Mouse (Mus musculus) embryonic facial prominence, embryonic 11.5 days (tissue): Measurements from ENCODE around the gene Ccdc124. TPM values are rescaled to one million over a fixed set of nuclear protein-coding genes. Genes with fewer than 3 reads are reported as not detected.
A peak's percentile ranks its signal among the peaks of the same experiment; 100 is the strongest.

Experiments used
- ATAC-seq: fragments of 200-750 bp; cut with Nextera tagmentation; replicated peaks from 2 replicates; pipeline ENCODE4 v1.8.0; 2017; ENCODE audit warnings: low read depth; ENCODE audit not compliant: insufficient number of reproducible peaks, low FRiP score, low TSS enrichment
- DNase-seq: peaks from one replicate; pipeline ENCODE4 v3.0.0-alpha.2; 2015; ENCODE audit warnings: low spot score
- H3K27ac ChIP-seq: fragments of 300-500 bp; sonication (generic); replicated peaks from 2 replicates; pipeline ENCODE4 v1.5.1; 2014; ENCODE audit warnings: mild to moderate bottlenecking, low read depth, low read length, control low read depth
- H3K27me3 ChIP-seq: fragments of 300-500 bp; sonication (generic); 2 replicates; pipeline ENCODE4 v1.6.1; 2014; ENCODE audit warnings: mild to moderate bottlenecking, low read length, moderate library complexity, mixed read lengths; ENCODE audit not compliant: control insufficient read depth, insufficient read depth
- H3K36me3 ChIP-seq: fragments of 300-500 bp; sonication (generic); replicated peaks from 2 replicates; pipeline ENCODE4 v1.6.1; 2014; ENCODE audit warnings: low read depth, mild to moderate bottlenecking, low read length, moderate library complexity, mixed read lengths; ENCODE audit not compliant: control insufficient read depth, insufficient read depth
- H3K4me1 ChIP-seq: fragments of 300-500 bp; sonication (generic); 2 replicates; pipeline ENCODE4 v1.6.1; 2014; ENCODE audit warnings: low read length, mixed read lengths; ENCODE audit not compliant: control insufficient read depth, insufficient read depth
- H3K4me2 ChIP-seq: fragments of 300-500 bp; sonication (generic); 2 replicates; pipeline ENCODE4 v1.6.1; 2014; ENCODE audit warnings: low read depth, mild to moderate bottlenecking, control low read depth, low read length, moderate library complexity
- H3K4me3 ChIP-seq: fragments of 300-500 bp; sonication (generic); 2 replicates; pipeline ENCODE4 v1.5.1; 2014; ENCODE audit warnings: low read depth, low read length, control low read depth
- H3K9ac ChIP-seq: fragments of 300-500 bp; sonication (generic); replicated peaks from 2 replicates; pipeline ENCODE4 v1.6.1; 2014; ENCODE audit warnings: mild to moderate bottlenecking, control low read depth, low read length
- H3K9me3 ChIP-seq: fragments of 300-500 bp; sonication (generic); replicated peaks from 2 replicates; pipeline ENCODE4 v1.6.1; 2016; ENCODE audit warnings: mild to moderate bottlenecking, low read length, inconsistent platforms, mixed read lengths; ENCODE audit not compliant: control insufficient read depth
- WGBS: fragments of 180-500 bp; shearing (Covaris S2); extraction: QIAGEN DNeasy Blood & Tissue Kit; methylation state at CpG from one replicate; pipeline ENCODE4 v1.1.7; 2014; 5-methylcytosine and 5-hydroxymethylcytosine counted together
- polyA plus RNA-seq: library from polyadenylated mRNA; unstranded; fragments of >200 nt; fragmentation: Nextera tagmentation; extraction: Ambion mirVana; gene quantifications from 2 replicates; pipeline ENCODE4 v1.2.1, GENCODE M21; 2014

Ccdc124 gene
- polyA plus RNA-seq, 1 experiment from 2014 or later, result 150 TPM

DNA sequence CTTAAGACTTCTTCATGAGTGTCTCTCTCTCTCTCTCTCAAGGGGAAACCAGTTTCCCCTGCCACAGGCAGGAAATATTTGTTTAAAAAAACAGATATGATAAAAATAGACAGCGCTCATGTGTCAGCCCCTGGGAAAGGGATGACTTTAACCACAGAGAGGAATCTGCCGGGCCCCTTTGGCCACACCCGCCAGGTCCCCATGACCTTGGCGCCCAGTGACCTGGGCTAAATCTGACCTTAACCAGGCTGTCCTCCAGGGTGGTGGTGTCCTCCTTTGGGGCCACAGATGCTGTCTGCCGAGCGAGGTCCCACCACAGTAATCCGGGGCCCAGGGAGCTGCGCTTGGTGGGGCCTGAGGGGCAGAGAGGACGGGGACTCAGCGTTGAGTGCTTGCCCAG is 10.9 kb upstream of the Ccdc124 start:
- H3K9me3 ChIP-seq, result no peaks in the 10 kb centered on the region
- no peak for DNase-seq
- WGBS, result 84% methylated on average over 10 of the region's 10 CpGs

DNA sequence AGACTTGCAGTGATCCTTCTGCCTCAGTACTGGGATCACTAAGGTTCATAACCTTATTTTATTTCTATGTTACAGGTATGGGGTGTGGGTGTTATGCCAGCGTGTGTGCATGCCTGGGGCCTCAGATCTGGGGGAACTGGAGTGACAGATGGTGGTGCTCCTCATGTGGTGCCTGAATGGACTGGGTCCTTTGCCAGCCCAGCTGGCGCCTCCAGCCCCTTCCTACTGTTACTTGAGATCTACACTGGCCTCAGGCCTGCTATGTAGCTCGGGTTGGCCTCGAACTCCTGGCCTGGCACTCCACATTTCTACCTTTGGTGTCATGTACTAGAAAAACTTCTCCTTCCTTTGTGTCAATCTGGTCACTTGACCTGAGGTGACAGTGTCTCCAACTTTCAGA is 10.5 kb upstream of the Ccdc124 start:
- no peak overlapping the region for H3K4me2 ChIP-seq
- DNase-seq (no peak), ATAC-seq (no peak)
- H3K9ac ChIP-seq, result no peak overlapping the region
- H3K27ac ChIP-seq, result no peak overlapping the region
- no peaks in the 10 kb centered on the region for H3K36me3 ChIP-seq
- no peaks in the 10 kb centered on the region for H3K27me3 ChIP-seq
- no peaks in the 10 kb centered on the region for H3K9me3 ChIP-seq
- WGBS, result 81% methylated on average over 4 of the region's 4 CpGs
- no peak overlapping the region for H3K4me3 ChIP-seq
- no peaks in the 10 kb centered on the region for H3K4me1 ChIP-seq

More for the DNA sequence above, 10.9 kb upstream of the Ccdc124 start:
- H3K9ac ChIP-seq, result no peak overlapping the region
- no peaks in the 10 kb centered on the region for H3K4me1 ChIP-seq
- no peaks in the 10 kb centered on the region for H3K36me3 ChIP-seq
- no peak overlapping the region for H3K4me3 ChIP-seq
- no peak overlapping the region for H3K27ac ChIP-seq
- no peak overlapping the region for H3K4me2 ChIP-seq
- H3K27me3 ChIP-seq, result no peaks in the 10 kb centered on the region
- no peak for ATAC-seq

DNA sequence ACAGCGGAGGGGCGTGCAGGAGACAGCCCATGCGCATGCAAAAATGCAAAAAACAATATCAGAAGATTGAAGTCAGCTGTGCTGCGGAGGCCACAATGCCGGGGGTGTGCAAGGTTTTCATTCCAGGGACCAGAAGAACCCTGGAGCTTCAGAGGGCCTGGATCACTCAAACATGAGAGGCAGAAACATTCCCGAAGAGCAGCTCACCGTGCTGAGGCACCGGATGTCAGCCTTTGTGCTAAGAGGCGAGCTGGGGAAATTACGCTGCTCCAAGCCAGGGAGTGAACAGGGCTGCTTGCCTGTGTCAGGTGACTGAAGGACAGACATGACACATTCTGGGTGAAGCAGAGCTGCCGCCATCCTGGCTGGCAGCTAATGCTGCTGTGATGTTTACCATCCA is 6.8 kb upstream of the Ccdc124 start:
- WGBS, result 31% methylated on average over 11 of the region's 11 CpGs
- H3K9me3 ChIP-seq, result no peaks in the 10 kb centered on the region
- no peak overlapping the region for H3K9ac ChIP-seq
- DNase-seq, result peak; percentile 12
- H3K27me3 ChIP-seq, result no peaks in the 10 kb centered on the region
- H3K36me3 ChIP-seq, result no peaks in the 10 kb centered on the region
- ATAC-seq, result no peak
- H3K27ac ChIP-seq, result no peak overlapping the region
- no peaks in the 10 kb centered on the region for H3K4me1 ChIP-seq
- H3K4me2 ChIP-seq, result no peak overlapping the region
- no peak overlapping the region for H3K4me3 ChIP-seq

DNA sequence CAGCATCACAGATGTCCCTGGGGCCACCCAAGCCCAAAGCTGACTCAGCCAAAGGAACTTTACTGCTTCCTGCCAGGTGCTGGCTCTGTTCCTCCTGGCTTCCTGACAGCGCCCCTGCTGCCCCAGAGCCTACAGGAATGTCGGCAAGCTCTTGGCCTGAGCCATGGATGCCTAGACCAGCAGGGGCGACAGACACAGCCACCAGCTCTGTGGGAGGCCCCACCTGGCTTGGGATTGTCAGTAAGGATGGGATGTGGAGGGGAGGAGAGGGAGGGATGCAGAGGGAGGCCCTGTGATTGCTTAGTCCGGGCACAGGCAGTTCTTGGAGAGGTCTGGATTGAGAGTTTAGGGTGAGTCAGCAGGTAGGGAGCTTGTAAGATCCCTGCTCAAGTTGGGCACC is 6.4 kb upstream of the Ccdc124 start:
- H3K9ac ChIP-seq, result no peak overlapping the region
- H3K4me3 ChIP-seq, result no peak overlapping the region
- H3K9me3 ChIP-seq, result no peaks in the 10 kb centered on the region
- WGBS, result 6% methylated on average over 4 of the region's 4 CpGs
- ATAC-seq, result no peak
- DNase-seq, result no peak
- no peak overlapping the region for H3K4me2 ChIP-seq
- H3K27me3 ChIP-seq, result no peaks in the 10 kb centered on the region
- H3K36me3 ChIP-seq, result no peaks in the 10 kb centered on the region
- H3K4me1 ChIP-seq, result no peaks in the 10 kb centered on the region
- H3K27ac ChIP-seq, result no peak overlapping the region

DNA sequence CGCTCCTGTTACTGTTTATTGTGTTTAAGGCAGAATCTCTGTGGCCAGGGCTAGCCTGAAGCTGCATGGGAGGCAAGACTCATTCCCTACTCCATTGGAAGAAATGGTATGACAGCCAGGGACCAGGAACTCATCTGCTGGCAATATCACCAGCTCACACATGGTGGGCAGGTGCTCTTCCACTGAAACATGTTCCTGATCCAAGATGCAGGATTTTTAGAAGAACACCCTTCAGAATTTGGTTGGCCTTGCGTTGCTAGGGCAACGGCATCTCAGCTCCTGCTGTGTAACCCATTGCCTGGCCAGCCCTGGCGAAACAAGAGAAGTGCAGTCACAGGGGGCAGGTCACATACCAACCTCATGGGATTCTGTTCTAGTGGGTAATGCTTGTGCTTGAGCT is 5.8 kb upstream of the Ccdc124 start:
- Histone ChIP-seq H3K27me3 (no peaks in the 10 kb centered on the region), H3K4me3 (no peak overlapping the region), H3K36me3 (no peaks in the 10 kb centered on the region), H3K9me3 (no peaks in the 10 kb centered on the region), H3K9ac (no peak overlapping the region), H3K27ac (no peak overlapping the region), H3K4me1 (no peaks in the 10 kb centered on the region), H3K4me2 (no peak overlapping the region)
- 56% methylated on average over 4 of the region's 4 CpGs for WGBS
- no peak for DNase-seq
- no peak for ATAC-seq

DNA sequence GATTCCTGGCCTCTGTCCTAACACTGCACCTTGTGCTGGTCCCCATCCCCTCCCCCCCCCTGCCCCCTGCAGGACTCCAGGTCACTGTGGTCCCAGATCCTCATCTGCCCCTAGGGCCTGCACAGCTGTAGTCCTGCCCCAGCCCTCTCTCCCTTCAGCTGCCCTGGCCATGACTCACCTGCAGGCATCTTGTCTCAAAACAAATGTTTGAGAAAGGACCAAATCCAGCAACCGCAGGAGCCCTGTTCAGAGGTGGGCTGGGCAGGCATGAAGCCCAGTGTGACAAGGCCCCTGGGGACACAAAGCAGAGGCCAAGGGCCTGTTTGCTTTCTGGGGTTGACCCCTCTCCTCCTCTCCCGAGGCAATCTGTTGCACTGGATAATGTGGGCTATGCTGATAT is 4.4 kb upstream of the Ccdc124 start:
- no peak for DNase-seq
- H3K36me3 ChIP-seq, result no peaks in the 10 kb centered on the region
- no peak overlapping the region for H3K9ac ChIP-seq
- H3K4me2 ChIP-seq, result no peak overlapping the region
- no peaks in the 10 kb centered on the region for H3K9me3 ChIP-seq
- H3K4me3 ChIP-seq, result no peak overlapping the region
- WGBS, result 39% methylated on average over 2 of the region's 2 CpGs
- no peaks in the 10 kb centered on the region for H3K27me3 ChIP-seq
- ATAC-seq, result no peak
- no peaks in the 10 kb centered on the region for H3K4me1 ChIP-seq
- no peak overlapping the region for H3K27ac ChIP-seq

DNA sequence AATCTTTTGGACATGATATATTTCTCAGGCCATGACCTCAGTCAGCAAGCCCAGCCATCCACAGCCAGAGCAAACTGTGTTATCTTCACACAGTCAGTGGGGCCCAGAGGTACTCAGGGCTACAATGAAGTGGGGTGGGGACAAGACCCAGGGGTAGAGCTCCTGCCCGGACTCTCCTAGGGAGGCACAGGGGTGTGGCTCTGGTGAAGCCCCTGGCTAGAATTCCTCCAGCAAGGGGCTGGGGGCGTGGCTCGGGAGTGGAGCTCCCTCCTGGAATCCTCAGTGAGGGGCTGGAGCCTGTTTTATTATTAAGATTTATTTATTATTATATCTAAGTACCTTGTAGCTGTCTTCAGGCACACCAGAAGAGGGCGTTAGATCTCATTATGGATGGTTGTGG is 2.6 kb upstream of the Ccdc124 start:
- DNase-seq (no peak), ATAC-seq (no peak)
- no peaks in the 10 kb centered on the region for H3K36me3 ChIP-seq
- H3K9me3 ChIP-seq, result no peaks in the 10 kb centered on the region
- H3K27ac ChIP-seq, result no peak overlapping the region
- no peaks in the 10 kb centered on the region for H3K27me3 ChIP-seq
- H3K4me2 ChIP-seq, result no peak overlapping the region
- 70% methylated on average over 4 of the region's 4 CpGs for WGBS
- H3K4me3 ChIP-seq, result no peak overlapping the region
- no peak overlapping the region for H3K9ac ChIP-seq
- H3K4me1 ChIP-seq, result no peaks in the 10 kb centered on the region

DNA sequence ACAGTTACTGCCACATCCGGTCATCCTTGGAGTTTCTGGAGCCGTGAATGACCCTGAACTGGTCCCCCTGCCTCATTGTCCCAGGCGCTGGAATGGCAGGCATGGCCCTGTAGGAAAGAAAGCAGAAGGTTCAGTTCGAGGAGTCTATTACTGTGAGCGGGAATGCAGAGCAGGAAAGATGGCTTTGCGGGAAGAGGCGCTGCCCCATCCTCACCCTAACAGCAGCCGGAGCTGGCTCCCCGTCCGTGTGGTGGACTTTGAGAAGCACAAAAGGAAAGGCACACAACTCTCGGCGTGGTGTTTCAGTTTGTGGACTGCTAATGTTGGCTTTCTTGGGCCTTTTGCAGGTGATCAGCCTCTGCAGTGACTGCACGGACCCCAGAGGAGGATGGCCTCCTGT is 706 bp upstream of the Ccdc124 start:
- no peak for ATAC-seq
- H3K27ac ChIP-seq, result no peak overlapping the region

More for the DNA sequence above, 706 bp upstream of the Ccdc124 start:
- Histone ChIP-seq H3K36me3 (no peaks in the 10 kb centered on the region), H3K9me3 (no peaks in the 10 kb centered on the region), H3K4me3 (no peak overlapping the region), H3K9ac (no peak overlapping the region), H3K4me1 (no peaks in the 10 kb centered on the region; the same call in 1 of the 2 replicates), H3K27me3 (no peaks in the 10 kb centered on the region), H3K4me2 (no peak overlapping the region)
- 92% methylated on average over 13 of the region's 13 CpGs for WGBS
- no peak for DNase-seq
